In genomic region chr2:5940936-5941335, GRCm38 (mm10) we compare ENCODE assay signal across 28 mouse cellular contexts. TPM values are rescaled to one million over a fixed set of nuclear protein-coding genes. Genes with fewer than 3 reads are reported as not detected.
DNase-seq lines count a peak whose midpoint lies in the region; ATAC-seq and TF ChIP-seq lines count a peak whose summit lies in the region.
"Had no signal": no experiment of that assay in that cellular context is flagged by ENCODE, and none has a peak within 500 bp of the region (broad histone marks: within the 10 kb centered on the region; RNA-seq: fewer than 3 reads in every experiment).

No protein-coding gene starts in this region.

- WGBS in liver, postnatal 0 days (ENCODE audit: insufficient replicate concordance): 87% methylated on average over 9 of the region's 9 CpGs
- WGBS in liver, embryonic 11.5 days: 87% methylated on average over 9 of the region's 9 CpGs

- TF ChIP-seq CTCF in left cerebral cortex, adult 2 months (IDR thresholded peaks at IDR 0.05): no peak
- no peak for TF ChIP-seq CTCF in liver, postnatal 0 days (IDR thresholded peaks at IDR 0.05; ENCODE audit: low read depth)

- peak overlapping the region; percentile 83 for H3K4me2 ChIP-seq in liver, postnatal 0 days (ENCODE audit: low read depth, low read length)
- H3K4me2 ChIP-seq in liver, embryonic 11.5 days: no peak overlapping the region
- H3K4me2 ChIP-seq: embryonic facial prominence, embryonic 13.5 days; forebrain, embryonic 12.5 days; forebrain, embryonic 15.5 days; heart, embryonic 13.5 days had no signal

- H3K27ac ChIP-seq in left cerebral cortex, adult 2 months: no peak overlapping the region
- H3K27ac ChIP-seq in liver, postnatal 0 days (ENCODE audit: low read depth): no peak overlapping the region
- no peak overlapping the region for H3K27ac ChIP-seq in liver, embryonic 11.5 days (ENCODE audit: low read depth, low read length)
- H3K27ac ChIP-seq: embryonic facial prominence, embryonic 10.5 days; embryonic facial prominence, embryonic 13.5 days; forebrain, embryonic 12.5 days; forebrain, embryonic 15.5 days; gastrocnemius, adult 2 months; heart, adult 2 months; heart, embryonic 10.5 days; heart, embryonic 13.5 days; hindbrain, embryonic 14.5 days; hindbrain, postnatal 0 days had no signal

- H3K9me3 ChIP-seq in liver, postnatal 0 days (ENCODE audit: low read length): no peaks in the 10 kb centered on the region
- no peaks in the 10 kb centered on the region for H3K9me3 ChIP-seq in liver, embryonic 11.5 days (ENCODE audit: control insufficient read depth, low read length)
- H3K9me3 ChIP-seq: embryonic facial prominence, embryonic 10.5 days; embryonic facial prominence, embryonic 13.5 days; forebrain, embryonic 12.5 days; forebrain, embryonic 15.5 days; heart, embryonic 10.5 days; heart, embryonic 13.5 days had no signal

- H3K4me1 ChIP-seq in liver, postnatal 0 days (ENCODE audit: insufficient read depth): peaks cover 7% of the 10 kb centered on the region; the same call in 1 of the 2 replicates
- H3K4me1 ChIP-seq in liver, embryonic 11.5 days (replicated peaks; ENCODE audit: control insufficient read depth, insufficient read depth, low read length): 0 out of 2 replicates have a peak, but pooled peaks cover 12% of the 10 kb centered on the region
- H3K4me1 ChIP-seq: embryonic facial prominence, embryonic 13.5 days had no signal

- no peak for ATAC-seq in liver, postnatal 0 days
- ATAC-seq in liver, embryonic 11.5 days (replicated peaks; ENCODE audit: low FRiP score): no peak
- ATAC-seq: activated CD4-positive, CD25-positive, alpha-beta regulatory T cell, adult 4 months; forebrain, embryonic 15.5 days; hindbrain, postnatal 0 days had no signal

- H3K27me3 ChIP-seq in liver, postnatal 0 days (ENCODE audit: insufficient read depth, low read length): no peaks in the 10 kb centered on the region
- no peaks in the 10 kb centered on the region for H3K27me3 ChIP-seq in liver, embryonic 11.5 days (replicated peaks; ENCODE audit: control insufficient read depth, insufficient read depth, low read length)
- H3K27me3 ChIP-seq: embryonic facial prominence, embryonic 13.5 days; forebrain, embryonic 12.5 days; forebrain, embryonic 15.5 days; heart, embryonic 13.5 days had no signal

- no peak overlapping the region for H3K9ac ChIP-seq in liver, postnatal 0 days (replicated peaks)
- H3K9ac ChIP-seq in liver, embryonic 11.5 days (ENCODE audit: low read depth, low read length): no peak overlapping the region
- H3K9ac ChIP-seq: embryonic facial prominence, embryonic 13.5 days; forebrain, embryonic 12.5 days; forebrain, embryonic 15.5 days; heart, embryonic 13.5 days; hindbrain, embryonic 14.5 days had no signal

- peak; percentile 15 to 31 for DNase-seq in frontal cortex, postnatal 36 days (ENCODE audit: low spot score in 2 of 2)
- no peak for DNase-seq in frontal cortex, postnatal 10 days (ENCODE audit: low spot score in 2 of 2)
- DNase-seq in left cerebral cortex, adult 2 months (ENCODE audit: extremely low spot score in 1 of 2, low spot score in 2 of 2): no peak
- DNase-seq in left cerebral cortex, postnatal 10 days (ENCODE audit: extremely low spot score in 1 of 2, low spot score in 2 of 2): no peak
- DNase-seq in liver, postnatal 0 days: no peak
- no peak for DNase-seq in liver, embryonic 11.5 days (ENCODE audit: low spot score)
- DNase-seq: adrenal gland, adult 8-10 months; adrenal gland, postnatal 25 days; cerebellum, adult 11-12 months; cerebellum, adult 8-10 months; cerebellum, postnatal 10 days; cerebellum, postnatal 36 days; embryo, embryonic 11 days; gastrocnemius, adult 2 months; gastrocnemius, postnatal 14 days; heart, adult 2 months; heart, postnatal 14 days; heart, postnatal 4 days had no signal

- TF ChIP-seq EP300 in liver, postnatal 0 days (IDR thresholded peaks at IDR 0.05; ENCODE audit: low read depth): no peak

- intact Hi-C loops in left cerebral cortex, adult 2 months (cut with DNase I): no loop called here
- intact Hi-C loops in left cerebral cortex, postnatal 10 days (cut with DNase I): no loop called here

- H3K4me3 ChIP-seq in left cerebral cortex, adult 2 months: peak overlapping the region; percentile 7; the same call in 1 of the 2 replicates
- no peak overlapping the region; the same call in 1 of the 2 replicates for H3K4me3 ChIP-seq in liver, postnatal 0 days (ENCODE audit: low read depth, low read length)
- no peak overlapping the region for H3K4me3 ChIP-seq in liver, embryonic 11.5 days (ENCODE audit: low read depth, low read length)
- H3K4me3 ChIP-seq: embryonic facial prominence, embryonic 10.5 days; embryonic facial prominence, embryonic 13.5 days; erythroblast, embryonic 14.5 days; forebrain, embryonic 12.5 days; forebrain, embryonic 15.5 days; gastrocnemius, adult 2 months; heart, adult 2 months; heart, embryonic 10.5 days; heart, embryonic 13.5 days had no signal

- no peaks in the 10 kb centered on the region for H3K36me3 ChIP-seq in liver, postnatal 0 days (replicated peaks; ENCODE audit: insufficient read depth, low read length)
- H3K36me3 ChIP-seq in liver, embryonic 11.5 days (ENCODE audit: control insufficient read depth, insufficient read depth, low read length): no peaks in the 10 kb centered on the region
- H3K36me3 ChIP-seq: embryonic facial prominence, embryonic 10.5 days; embryonic facial prominence, embryonic 13.5 days; forebrain, embryonic 12.5 days; forebrain, embryonic 15.5 days; heart, embryonic 10.5 days; heart, embryonic 13.5 days had no signal

RNA-seq across cellular contexts. Expression of gene Dhtkd1, which starts 1.7 kb away (rescaled TPM):
- total RNA-seq in left cerebral cortex, adult 2 months (2021): 10 to 100 TPM; 10.5 to 13.2 TPM
- total RNA-seq in left cerebral cortex, postnatal 10 days (2021): 1 to 10 TPM; 8.0 to 9.2 TPM
- 5.3 TPM in 2 replicates for polyA plus RNA-seq in liver, postnatal 0 days (2015; fragmentation: Nextera tagmentation; extraction: Ambion mirVana)
- 3.5 and 4.8 TPM in 2 replicates for polyA plus RNA-seq in liver, embryonic 11.5 days (2014; fragmentation: Nextera tagmentation; extraction: Ambion mirVana)
- polyA plus RNA-seq: erythroblast, embryonic 14.5 days had no signal

RNA-seq across cellular contexts. Expression of gene Upf2, which starts 10.3 kb away (rescaled TPM):
- 10 to 100 TPM; 43.9 to 44.1 TPM for total RNA-seq in left cerebral cortex, adult 2 months (2021)
- 10 to 100 TPM; 15.8 to 17.6 TPM for total RNA-seq in left cerebral cortex, postnatal 10 days (2021)
- polyA plus RNA-seq in liver, postnatal 0 days (2015; fragmentation: Nextera tagmentation; extraction: Ambion mirVana): 2.8 and 3.3 TPM in 2 replicates
- polyA plus RNA-seq in liver, embryonic 11.5 days (2014; fragmentation: Nextera tagmentation; extraction: Ambion mirVana): 10.4 and 10.7 TPM in 2 replicates

RNA-seq across cellular contexts. Expression of gene Sec61a2, which starts 45.7 kb away (rescaled TPM):
- 100 to 1,000 TPM in 1 of 2 experiments, 10 to 100 TPM in 1; 98.1 to 104 TPM for total RNA-seq in left cerebral cortex, adult 2 months (2021)
- total RNA-seq in left cerebral cortex, postnatal 10 days (2021): 100 to 1,000 TPM; 118 to 119 TPM
- 8.3 and 9.5 TPM in 2 replicates for polyA plus RNA-seq in liver, postnatal 0 days (2015; fragmentation: Nextera tagmentation; extraction: Ambion mirVana)
- 48.1 and 51.8 TPM in 2 replicates for polyA plus RNA-seq in liver, embryonic 11.5 days (2014; fragmentation: Nextera tagmentation; extraction: Ambion mirVana)

Comparison
In these comparisons a context has a peak if more than half of its experiments do, and no peak if none do; other contexts are left out.
1. DNase-seq: peak in frontal cortex, postnatal 36 days (2 of 2); none in frontal cortex, postnatal 10 days (0 of 2), left cerebral cortex, adult 2 months (0 of 2), left cerebral cortex, postnatal 10 days (0 of 2), liver, postnatal 0 days (single experiment) and liver, embryonic 11.5 days (single experiment).